Mouse (Mus musculus) embryonic facial prominence, embryonic 12.5 days (tissue): ENCODE results near the gene Drap1. TPM values are rescaled to one million over a fixed set of nuclear protein-coding genes. Genes with fewer than 3 reads are reported as not detected.
A peak's percentile ranks its signal among the peaks of the same experiment; 100 is the strongest.

Source experiments
- ATAC-seq: fragments of 200-750 bp; cut with Nextera tagmentation; 2 replicates; pipeline ENCODE4 v1.8.0; 2017; ENCODE audit not compliant: insufficient number of reproducible peaks, insufficient read depth, low FRiP score, low TSS enrichment
- H3K27ac ChIP-seq: fragments of 300-500 bp; sonication (generic); 2 replicates; pipeline ENCODE4 v1.5.1; 2016; ENCODE audit warnings: mild to moderate bottlenecking
- H3K27me3 ChIP-seq: fragments of 300-500 bp; sonication (generic); 2 replicates; pipeline ENCODE4 v1.6.1; 2016; ENCODE audit warnings: mild to moderate bottlenecking, moderate library complexity
- H3K36me3 ChIP-seq: fragments of 300-500 bp; sonication (generic); 2 replicates; pipeline ENCODE4 v1.6.1; 2016; ENCODE audit warnings: mild to moderate bottlenecking
- H3K4me1 ChIP-seq: fragments of 300-500 bp; sonication (generic); 2 replicates; pipeline ENCODE4 v1.6.1; 2016
- H3K4me2 ChIP-seq: fragments of 300-500 bp; sonication (generic); replicated peaks from 2 replicates; pipeline ENCODE4 v1.6.1; 2016; ENCODE audit warnings: mild to moderate bottlenecking, moderate library complexity
- H3K4me3 ChIP-seq: fragments of 300-500 bp; sonication (generic); 2 replicates; pipeline ENCODE4 v1.5.1; 2016; ENCODE audit warnings: mild to moderate bottlenecking
- H3K9ac ChIP-seq: fragments of 300-500 bp; sonication (generic); 2 replicates; pipeline ENCODE4 v1.6.1; 2016; ENCODE audit warnings: mild to moderate bottlenecking, moderate library complexity
- H3K9me3 ChIP-seq: fragments of 300-500 bp; sonication (generic); 2 replicates; pipeline ENCODE4 v1.6.1; 2016; ENCODE audit warnings: mild to moderate bottlenecking, moderate library complexity
- WGBS: fragments of 180-500 bp; shearing (Covaris S2); methylation state at CpG from one replicate; pipeline ENCODE4 v1.1.7; 2016; 5-methylcytosine and 5-hydroxymethylcytosine counted together
- polyA plus RNA-seq: library from polyadenylated mRNA; unstranded; fragments of >200 nt; fragmentation: Nextera tagmentation; extraction: Ambion mirVana; gene quantifications from 2 replicates; pipeline ENCODE4 v1.2.1, GENCODE M21; 2016

Gene Drap1
- polyA plus RNA-seq, 1 experiment from 2014 or later: 303 TPM

DNA sequence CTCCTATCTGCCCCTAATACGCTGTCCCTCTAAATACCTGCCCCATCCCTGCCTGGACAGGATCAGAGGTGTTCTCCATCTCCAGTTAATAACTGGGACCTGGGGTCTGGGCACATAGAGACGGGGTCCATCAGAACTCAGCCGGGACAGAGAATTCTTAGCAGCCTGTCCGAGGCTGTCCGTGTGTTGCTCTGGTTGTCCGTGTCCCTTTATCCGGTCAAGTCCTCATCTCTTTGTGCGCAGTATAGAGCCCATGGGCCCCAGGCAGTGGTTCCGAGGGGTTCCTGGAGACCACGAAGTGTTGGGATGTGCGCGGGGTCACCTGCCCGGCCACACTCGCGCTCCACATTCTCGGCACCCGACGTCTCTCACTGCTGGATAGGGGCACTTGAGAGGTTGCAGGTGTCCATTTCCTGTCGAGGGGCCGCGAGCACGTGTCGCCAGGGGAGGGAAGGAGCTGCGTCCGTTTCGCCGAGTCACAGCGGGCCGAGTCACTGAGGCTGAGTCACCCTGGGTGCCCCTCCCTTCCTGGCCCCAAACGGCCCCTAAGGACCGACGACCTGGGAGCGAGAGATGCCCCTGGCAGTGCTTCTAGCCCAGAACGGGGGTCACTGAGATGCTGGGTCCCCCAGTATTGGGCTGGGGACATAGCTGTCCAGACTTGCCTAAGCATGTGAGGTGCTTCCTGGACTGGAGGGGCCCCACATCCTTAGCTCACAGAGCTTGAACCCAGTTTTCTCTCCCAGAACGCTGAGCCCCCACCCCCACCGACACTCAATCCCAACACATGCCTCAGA is 23.8 kb upstream of the Drap1 start:
- Histone ChIP-seq H3K9me3 (no peaks in the 10 kb centered on the region), H3K27ac (no peak overlapping the region), H3K9ac (peak overlapping the region; percentile 53), H3K4me3 (peak overlapping the region; percentile 55), H3K27me3 (peaks cover 50% of the 10 kb centered on the region), H3K36me3 (no peaks in the 10 kb centered on the region), H3K4me1 (peaks cover 23% of the 10 kb centered on the region; the same call in 1 of the 2 replicates), H3K4me2 (peak overlapping the region; percentile 99)
- ATAC-seq: no peak
- WGBS: 8% methylated on average over 36 of the region's 36 CpGs

DNA sequence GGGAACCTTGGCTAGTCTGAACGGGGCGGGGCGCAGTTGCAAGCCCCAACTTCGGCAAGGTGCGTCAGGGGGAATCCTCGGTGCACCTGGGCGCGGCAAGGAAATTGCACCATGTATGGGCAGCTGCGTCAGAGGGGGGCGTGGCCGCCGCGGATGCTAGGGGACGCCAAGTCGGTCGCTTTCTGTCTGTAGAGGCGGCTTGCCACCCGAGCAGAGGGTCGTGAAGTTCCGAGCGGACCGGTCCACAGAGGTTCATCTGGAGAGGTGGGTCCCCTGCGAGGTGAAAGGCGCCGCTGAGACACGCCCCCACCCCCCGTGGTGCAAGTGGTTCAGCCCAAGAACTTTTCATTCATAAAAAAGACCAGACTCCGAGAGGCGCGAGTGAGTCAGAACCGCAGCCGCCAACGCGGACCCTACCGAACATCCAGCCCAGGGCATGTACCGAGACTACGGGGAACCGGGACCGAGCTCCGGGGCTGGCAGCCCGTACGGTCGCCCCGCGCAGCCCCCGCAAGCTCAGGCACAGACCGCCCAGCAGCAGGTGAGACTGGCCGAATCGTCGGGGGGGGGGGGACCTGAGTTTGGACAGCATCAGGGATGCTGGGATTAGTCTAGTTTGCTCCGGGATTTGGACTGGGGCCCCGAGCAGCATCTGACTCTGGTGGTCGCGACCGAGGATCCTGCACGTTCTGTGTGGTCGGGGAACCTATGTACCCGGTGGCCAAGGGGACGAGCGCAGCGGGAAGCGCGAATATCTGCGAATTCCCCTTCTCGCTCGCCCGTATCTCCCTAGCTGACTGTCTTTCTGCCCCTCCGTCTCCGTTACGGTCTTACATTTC is 23.0 kb upstream of the Drap1 start, which contains the start of gene Fosl1:
Fosl1 (plus strand) TSS at position 33 of the 839 bp plus-strand sequence.
- no peaks in the 10 kb centered on the region for H3K9me3 ChIP-seq
- H3K4me1 ChIP-seq: peaks cover 23% of the 10 kb centered on the region; the same call in 1 of the 2 replicates
- H3K36me3 ChIP-seq: no peaks in the 10 kb centered on the region
- no peak within 1 kb of the TSS for H3K27ac ChIP-seq
- H3K4me2 ChIP-seq: peak within 1 kb of the TSS; percentile 99
- peak; percentile 25; the same call in 1 of the 2 replicates for ATAC-seq
- H3K27me3 ChIP-seq: peaks cover 50% of the 10 kb centered on the region
- 2% methylated on average over 70 of the region's 70 CpGs for WGBS
- peak within 1 kb of the TSS; percentile 55 for H3K4me3 ChIP-seq
- peak within 1 kb of the TSS; percentile 53 for H3K9ac ChIP-seq

GRCm38 (mm10) chr19:5445747-5446146 is 21.0 kb upstream of the Drap1 start:
- H3K27me3 ChIP-seq: peaks cover 50% of the 10 kb centered on the region
- H3K4me2 ChIP-seq: no peak overlapping the region
- ATAC-seq: no peak
- no peak overlapping the region for H3K4me3 ChIP-seq
- H3K9me3 ChIP-seq: no peaks in the 10 kb centered on the region
- H3K9ac ChIP-seq: no peak overlapping the region
- H3K27ac ChIP-seq: no peak overlapping the region
- WGBS: 87% methylated on average over 5 of the region's 5 CpGs
- no peaks in the 10 kb centered on the region for H3K36me3 ChIP-seq
- peaks cover 23% of the 10 kb centered on the region; the same call in 1 of the 2 replicates for H3K4me1 ChIP-seq

GRCm38 (mm10) chr19:5444954-5445353 is 20.2 kb upstream of the Drap1 start:
- Histone ChIP-seq H3K4me1 (peaks cover 23% of the 10 kb centered on the region; the same call in 1 of the 2 replicates), H3K36me3 (no peaks in the 10 kb centered on the region), H3K4me2 (no peak overlapping the region), H3K9ac (no peak overlapping the region), H3K9me3 (no peaks in the 10 kb centered on the region), H3K4me3 (no peak overlapping the region), H3K27ac (no peak overlapping the region), H3K27me3 (peaks cover 43% of the 10 kb centered on the region)
- no peak for ATAC-seq
- WGBS: 23% methylated on average over 7 of the region's 7 CpGs

DNA sequence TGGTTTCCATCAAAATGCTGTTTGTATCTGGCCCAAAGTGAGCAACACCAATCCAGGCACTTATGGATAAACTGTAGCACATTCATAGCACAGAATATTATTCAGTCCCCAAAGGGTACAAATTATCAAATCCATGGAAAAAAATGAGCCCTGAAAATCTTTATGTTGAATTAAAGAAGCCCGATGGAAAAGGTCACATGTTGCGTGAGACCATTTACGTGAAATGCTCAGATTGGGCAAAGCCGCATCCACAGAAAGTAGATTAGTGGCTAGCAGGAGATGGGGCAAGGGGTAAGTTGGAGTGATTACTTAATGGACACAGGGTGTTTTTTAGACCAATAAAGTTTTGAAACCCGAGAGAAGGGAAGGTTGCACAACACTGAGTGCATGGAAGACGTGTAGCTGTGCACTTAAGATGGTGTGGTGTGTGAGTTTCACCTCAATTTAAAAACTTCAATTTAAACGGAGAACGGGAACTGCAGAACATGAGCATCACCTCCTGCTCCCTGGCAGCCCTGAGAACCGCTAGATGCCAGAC is 19.7 kb upstream of the Drap1 start:
- ATAC-seq: no peak
- Histone ChIP-seq H3K36me3 (no peaks in the 10 kb centered on the region), H3K9ac (no peak overlapping the region), H3K27ac (no peak overlapping the region), H3K4me2 (no peak overlapping the region), H3K9me3 (no peaks in the 10 kb centered on the region), H3K27me3 (peaks cover 38% of the 10 kb centered on the region), H3K4me3 (no peak overlapping the region), H3K4me1 (peaks cover 23% of the 10 kb centered on the region; the same call in 1 of the 2 replicates)
- 61% methylated on average over 9 of the region's 9 CpGs for WGBS

DNA sequence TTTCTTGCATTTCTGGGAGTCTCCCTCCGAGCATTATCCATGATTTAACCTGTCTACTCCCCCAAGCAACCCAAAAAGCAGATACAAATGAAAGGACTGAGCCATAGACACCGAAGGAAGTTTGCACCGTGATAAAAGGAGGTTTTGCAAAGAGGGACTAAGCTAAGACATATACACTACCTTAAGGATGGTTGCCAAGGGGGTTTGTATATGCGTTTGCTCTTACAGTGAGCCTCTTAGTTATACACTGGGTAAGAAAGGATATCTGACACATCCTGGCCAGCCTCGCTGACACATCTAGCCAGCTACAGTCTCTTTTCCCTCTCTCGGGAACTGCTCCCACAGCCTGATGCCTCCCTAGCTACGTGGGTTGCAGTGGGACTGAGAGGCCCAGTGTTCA is 9.2 kb upstream of the Drap1 start:
- Histone ChIP-seq H3K4me2 (peak overlapping the region; percentile 52), H3K36me3 (no peaks in the 10 kb centered on the region), H3K9me3 (no peaks in the 10 kb centered on the region), H3K27ac (no peak overlapping the region; the same call in 1 of the 2 replicates), H3K9ac (no peak overlapping the region), H3K27me3 (no peaks in the 10 kb centered on the region), H3K4me3 (peak overlapping the region; percentile 30), H3K4me1 (peaks cover 19% of the 10 kb centered on the region)
- no peak for ATAC-seq
- 61% methylated on average over 7 of the region's 7 CpGs for WGBS

DNA sequence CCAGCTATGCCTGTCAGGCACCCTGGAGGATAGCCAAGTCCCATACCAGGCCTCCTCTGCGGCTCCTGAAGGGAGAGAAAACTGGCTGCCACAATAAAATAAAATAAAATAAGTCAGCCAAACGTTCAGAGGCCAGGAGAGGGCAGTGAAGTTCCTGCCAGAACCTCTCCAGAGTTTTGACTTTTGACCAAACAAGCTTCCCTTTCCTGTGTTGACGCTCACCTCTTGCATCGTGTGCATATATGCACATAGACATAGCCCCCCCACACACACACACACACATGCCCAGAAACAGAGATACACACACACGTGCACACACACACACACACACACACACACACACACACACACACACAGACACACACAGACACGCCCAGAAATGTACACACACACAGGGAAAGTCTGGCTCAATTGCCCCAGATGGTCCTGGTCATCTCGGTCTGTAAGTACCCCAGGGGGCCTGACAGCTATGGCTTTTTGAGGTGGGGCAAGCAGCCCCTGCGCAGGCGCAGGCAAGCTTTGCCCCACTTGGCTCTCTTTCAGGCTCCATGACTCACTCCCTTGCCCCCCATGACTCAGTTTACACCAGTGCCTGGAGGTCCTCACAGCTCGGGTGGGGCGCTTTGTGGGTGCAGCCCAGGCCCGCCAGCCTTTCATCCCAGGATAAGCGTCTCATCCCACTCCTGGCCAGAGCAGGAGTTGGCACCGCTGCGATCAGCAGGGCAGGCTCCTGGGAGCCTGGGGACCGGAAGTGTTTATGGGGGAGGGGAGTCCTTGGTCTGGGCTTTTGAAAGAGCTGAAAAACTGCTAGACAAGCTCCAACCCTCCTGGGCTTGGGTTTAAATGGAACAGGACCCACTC is 8.4 kb upstream of the Drap1 start:
- ATAC-seq: no peak; the same call in 1 of the 2 replicates
- peak overlapping the region; percentile 37; the same call in 1 of the 2 replicates for H3K9ac ChIP-seq
- H3K27me3 ChIP-seq: no peaks in the 10 kb centered on the region
- WGBS: 10% methylated on average over 16 of the region's 16 CpGs
- H3K27ac ChIP-seq: peak overlapping the region; percentile 61
- peak overlapping the region; percentile 52 for H3K4me2 ChIP-seq
- no peaks in the 10 kb centered on the region for H3K36me3 ChIP-seq
- H3K4me1 ChIP-seq: peaks cover 19% of the 10 kb centered on the region
- H3K9me3 ChIP-seq: no peaks in the 10 kb centered on the region
- H3K4me3 ChIP-seq: peak overlapping the region; percentile 30

GRCm38 (mm10) chr19:5431911-5432464 is 7.2 kb upstream of the Drap1 start:
- H3K9me3 ChIP-seq: no peaks in the 10 kb centered on the region
- H3K4me2 ChIP-seq: no peak overlapping the region
- no peak overlapping the region for H3K9ac ChIP-seq
- ATAC-seq: no peak
- WGBS: 68% methylated on average over 4 of the region's 4 CpGs
- no peak overlapping the region for H3K4me3 ChIP-seq
- H3K27me3 ChIP-seq: no peaks in the 10 kb centered on the region
- peaks cover 8% of the 10 kb centered on the region for H3K36me3 ChIP-seq
- H3K4me1 ChIP-seq: peaks cover 20% of the 10 kb centered on the region
- H3K27ac ChIP-seq: peak overlapping the region; percentile 46; the same call in 1 of the 2 replicates

GRCm38 (mm10) chr19:5430408-5430807 is 5.6 kb upstream of the Drap1 start:
- no peak overlapping the region for H3K4me3 ChIP-seq
- no peak for ATAC-seq
- H3K4me2 ChIP-seq: no peak overlapping the region
- H3K27ac ChIP-seq: no peak overlapping the region
- peaks cover 33% of the 10 kb centered on the region for H3K4me1 ChIP-seq
- WGBS: 81% methylated on average over 1 of the region's 1 CpGs
- H3K36me3 ChIP-seq: peaks cover 20% of the 10 kb centered on the region
- no peaks in the 10 kb centered on the region for H3K9me3 ChIP-seq
- H3K27me3 ChIP-seq: no peaks in the 10 kb centered on the region
- H3K9ac ChIP-seq: no peak overlapping the region

GRCm38 (mm10) chr19:5429806-5430205 is 5.0 kb upstream of the Drap1 start:
- ATAC-seq: no peak
- Histone ChIP-seq H3K4me1 (peaks cover 33% of the 10 kb centered on the region), H3K27ac (no peak overlapping the region), H3K9me3 (no peaks in the 10 kb centered on the region), H3K4me3 (no peak overlapping the region), H3K36me3 (peaks cover 20% of the 10 kb centered on the region), H3K9ac (no peak overlapping the region), H3K4me2 (no peak overlapping the region), H3K27me3 (no peaks in the 10 kb centered on the region)
- WGBS: 78% methylated on average over 8 of the region's 8 CpGs
